Mouse (Mus musculus) small intestine, adult 2 months (tissue): ENCODE results near the gene Gfra1.

Experiments used
- CTCF ChIP-seq: fragments of 200-500 bp; IDR thresholded peaks from 2 replicates; pipeline ENCODE4 v1.5.1; 2012; ENCODE audit warnings: low read depth, mild to moderate bottlenecking, control low read depth, inconsistent platforms, low read length, moderate library complexity, mixed read lengths; ENCODE audit not compliant: insufficient replicate concordance, insufficient read length; ENCODE audit errors: extremely low read depth
- POLR2A ChIP-seq: fragments of 200-500 bp; IDR thresholded peaks from 2 replicates; pipeline ENCODE4 v1.6.1; 2012; ENCODE audit warnings: low read depth, mild to moderate bottlenecking, control low read depth, inconsistent platforms, low read length, moderate library complexity

DNA sequence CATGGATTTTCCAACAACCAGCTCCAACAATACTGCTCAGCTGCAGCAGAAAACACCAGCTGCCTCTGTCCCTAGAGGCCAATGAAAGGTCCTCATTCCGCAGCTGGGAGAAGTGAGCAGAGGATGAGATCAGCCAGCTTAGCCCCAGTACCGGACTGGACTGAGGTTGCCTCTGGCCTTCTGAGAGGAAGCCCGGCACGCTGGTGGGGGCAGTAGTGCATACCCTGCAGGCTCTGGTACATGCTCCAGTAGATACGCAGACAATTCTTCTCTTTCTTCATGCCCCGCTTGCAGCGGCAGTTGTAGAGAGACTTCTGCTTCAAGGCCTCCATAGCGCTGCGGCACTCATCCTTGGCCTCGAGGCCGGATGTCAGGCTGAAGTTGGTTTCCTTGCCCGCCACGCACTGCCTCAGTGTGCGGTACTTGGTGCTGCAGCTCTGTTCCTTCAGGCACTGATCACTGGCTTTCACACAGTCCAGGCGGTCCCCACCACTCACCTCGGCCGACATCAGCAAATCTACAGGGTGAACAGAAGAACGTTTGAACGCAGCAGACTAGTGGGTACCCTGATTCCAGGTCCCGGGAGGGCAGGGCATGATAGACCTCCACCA, 2.7 kb downstream of the Gfra1 start:
- TF ChIP-seq CTCF (no peak), POLR2A (no peak)
